Mouse (Mus musculus): ENCODE measurements around the gene Bpifc. TPM values are rescaled to one million over a fixed set of nuclear protein-coding genes. Genes with fewer than 3 reads are reported as not detected.
"Not testable (repeated sequence)": the region's sequence is repeated elsewhere in the genome, so short reads cannot be mapped to it uniquely, and the experiment has no call there.

Gene Bpifc
- total RNA-seq (2014; fragmentation: Nextera tagmentation) (0.67 and 5.4 TPM in 2 replicates), total RNA-seq (2017) (0.86 and 1.8 TPM in 2 replicates)

DNA sequence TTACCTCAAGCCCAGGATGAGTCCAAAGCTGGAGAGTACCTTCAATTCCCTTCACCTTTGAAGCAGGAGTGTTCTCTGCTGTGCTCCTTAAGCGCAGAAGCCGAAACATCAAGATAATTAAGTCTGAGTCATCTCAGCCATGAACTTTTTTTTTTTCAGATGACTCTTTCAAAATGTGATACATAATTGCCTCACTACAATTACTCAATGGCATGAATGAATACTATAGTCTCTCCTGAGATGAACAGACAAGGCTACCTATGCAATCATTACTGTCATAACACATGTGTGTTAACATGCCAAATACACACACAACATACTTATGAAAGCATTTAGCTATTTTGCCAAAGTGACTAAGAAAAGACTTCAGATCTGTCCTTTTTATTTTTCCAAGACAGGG lies at the start of gene Bpifc:
Bpifc (minus strand) TSS at position 115 of the 400 bp plus-strand sequence.
- peak; percentile 71 for ATAC-seq (replicated peaks; ENCODE audit: poor library complexity, severe bottlenecking)

DNA sequence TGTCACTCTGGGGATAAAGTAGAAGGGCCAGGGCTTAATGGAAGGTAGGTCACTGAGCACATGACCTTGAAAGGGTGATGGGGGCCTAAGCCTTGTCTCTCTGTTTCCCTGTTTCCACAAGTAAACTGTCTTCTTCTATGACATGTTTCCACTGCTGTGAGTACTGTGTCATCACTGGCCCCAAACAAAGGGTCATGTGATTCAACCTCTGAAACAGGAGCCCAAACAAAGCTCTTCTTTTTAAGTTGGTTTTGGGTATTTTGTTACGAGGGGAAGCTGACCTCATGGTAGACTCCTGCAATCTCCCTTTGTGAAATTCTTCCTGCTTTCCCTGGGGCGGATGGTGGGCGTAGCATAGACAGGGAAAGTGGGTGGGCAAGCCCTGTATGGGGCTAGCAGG lies 48.6 kb upstream of the Bpifc start:
- peak; percentile 21; the same call in 1 of the 2 replicates for ATAC-seq (replicated peaks; ENCODE audit: poor library complexity, severe bottlenecking)

DNA sequence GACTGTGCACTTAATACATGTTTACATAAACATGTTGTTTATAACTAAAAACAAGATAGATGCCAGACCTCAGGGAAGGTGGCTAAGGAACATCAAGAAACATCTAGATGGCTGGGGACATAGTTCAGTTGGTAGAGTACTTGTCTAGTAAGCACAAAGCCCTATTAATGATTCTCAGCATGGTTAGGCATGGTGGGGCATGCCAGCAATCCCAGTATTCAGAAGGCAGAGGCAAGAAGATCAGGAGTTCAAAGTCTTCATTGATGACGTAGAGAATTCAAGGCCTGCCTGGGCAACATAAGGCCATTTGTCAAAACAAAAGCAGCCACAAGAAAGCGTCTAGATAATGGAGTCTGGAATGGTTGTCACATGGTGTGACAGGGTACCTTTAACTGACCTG lies 46.0 kb upstream of the Bpifc start:
- ATAC-seq (replicated peaks; ENCODE audit: poor library complexity, severe bottlenecking): no peak

DNA sequence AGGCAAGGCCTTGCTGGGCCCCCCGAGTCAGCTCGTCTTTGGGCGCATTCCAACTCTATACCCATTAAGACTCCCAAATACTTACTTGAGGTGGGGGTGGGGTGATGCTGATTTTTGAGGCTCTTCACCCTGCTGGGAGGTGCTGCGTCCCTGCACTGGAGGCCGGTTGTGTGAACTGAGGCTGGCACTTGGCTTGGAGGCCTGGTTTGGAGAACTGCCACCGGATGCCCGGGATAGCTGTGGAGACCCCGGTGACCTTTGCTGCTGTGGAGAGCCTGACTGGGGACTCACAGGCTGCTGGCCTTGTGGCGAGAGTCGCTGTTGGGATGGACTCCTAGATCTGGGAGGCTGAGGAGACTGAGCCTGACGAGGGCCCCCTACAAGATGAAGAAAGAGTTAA lies 45.6 kb upstream of the Bpifc start:
- no peak for ATAC-seq (replicated peaks; ENCODE audit: poor library complexity, severe bottlenecking)

DNA sequence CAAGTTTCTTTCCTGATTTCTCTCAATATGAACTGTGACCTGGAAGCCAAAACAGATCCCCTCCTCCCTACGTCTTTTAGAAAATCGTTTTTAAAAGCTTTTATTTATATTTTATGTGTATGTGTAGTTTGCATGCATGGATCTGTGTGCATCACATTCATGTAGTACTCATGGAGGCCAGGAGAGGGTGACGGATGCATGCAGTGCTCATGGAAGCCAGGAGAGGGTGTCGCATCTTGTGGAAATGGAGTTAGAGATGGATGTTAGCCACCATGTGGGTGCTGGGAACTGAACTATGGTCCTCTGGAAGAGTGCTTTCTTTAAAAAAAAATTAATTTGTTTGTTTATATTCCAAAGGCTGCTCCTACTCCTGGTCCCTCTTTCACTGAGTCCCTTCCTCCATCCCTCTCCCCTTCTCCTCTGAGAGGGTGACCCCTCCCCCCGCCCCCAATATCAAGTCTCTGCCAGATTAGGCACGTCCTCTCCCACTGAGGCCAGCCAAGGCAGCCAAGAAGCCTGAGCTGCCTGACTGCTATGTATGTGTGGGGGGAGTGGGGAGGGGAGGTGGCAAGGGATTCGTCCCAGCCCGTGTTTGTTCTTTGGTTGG lies 44.7 kb upstream of the Bpifc start:
- ATAC-seq (replicated peaks; ENCODE audit: poor library complexity, severe bottlenecking): no peak

DNA sequence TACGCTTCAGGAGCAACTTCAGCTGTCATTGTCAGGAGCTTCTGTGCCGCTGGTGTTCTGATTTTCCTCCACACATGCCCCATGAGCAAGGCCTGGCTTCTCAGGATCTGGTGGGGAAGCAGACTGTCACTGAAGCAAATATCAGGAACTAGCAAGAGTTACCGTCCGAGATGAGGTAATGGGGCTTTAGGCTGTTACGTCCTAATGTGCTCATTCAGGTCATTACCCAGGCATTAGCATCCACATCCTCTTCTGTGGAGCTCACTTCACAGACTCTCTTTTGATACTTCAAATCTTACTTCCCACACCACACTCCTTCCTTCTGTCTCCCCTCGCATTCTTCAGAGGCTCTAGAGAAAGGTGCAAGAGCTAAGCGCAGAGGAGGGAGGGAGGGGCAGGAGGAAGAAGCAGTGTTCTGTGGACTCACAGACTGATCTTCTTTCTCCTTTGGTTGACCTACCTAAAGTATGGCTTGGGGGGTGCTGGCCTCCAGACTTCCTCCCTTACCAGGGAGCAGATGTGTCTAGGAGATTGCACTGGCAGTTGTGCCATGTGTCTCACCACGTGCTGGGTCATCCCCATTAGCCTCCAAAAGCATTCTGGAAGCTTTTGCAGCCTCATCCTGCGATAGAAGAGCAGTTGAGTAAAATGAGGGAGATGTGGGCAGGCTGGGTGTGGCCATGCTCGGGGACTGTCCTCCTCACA lies 41.3 kb upstream of the Bpifc start:
- peak; percentile 82 for ATAC-seq (replicated peaks; ENCODE audit: poor library complexity, severe bottlenecking)

DNA sequence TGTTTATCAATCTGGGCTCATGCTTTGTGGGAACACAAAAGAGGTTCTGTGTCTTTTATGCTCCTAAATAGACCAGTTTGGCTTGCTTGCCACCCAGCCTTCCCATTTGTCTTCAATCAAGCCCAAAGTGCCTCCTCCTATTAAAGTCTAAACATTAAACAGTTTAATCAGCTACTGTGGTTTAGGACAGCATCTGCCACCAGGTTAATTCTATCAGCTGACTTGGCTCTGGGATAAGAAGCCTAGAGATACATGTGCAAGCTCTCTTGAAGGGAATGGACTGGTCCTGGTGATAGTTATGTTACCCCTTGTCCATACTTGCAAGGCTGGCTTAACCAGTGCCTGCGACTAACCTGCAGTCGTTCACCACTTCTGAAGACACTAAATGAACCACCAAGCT lies 38.8 kb upstream of the Bpifc start:
- ATAC-seq (replicated peaks; ENCODE audit: poor library complexity, severe bottlenecking): no peak

DNA sequence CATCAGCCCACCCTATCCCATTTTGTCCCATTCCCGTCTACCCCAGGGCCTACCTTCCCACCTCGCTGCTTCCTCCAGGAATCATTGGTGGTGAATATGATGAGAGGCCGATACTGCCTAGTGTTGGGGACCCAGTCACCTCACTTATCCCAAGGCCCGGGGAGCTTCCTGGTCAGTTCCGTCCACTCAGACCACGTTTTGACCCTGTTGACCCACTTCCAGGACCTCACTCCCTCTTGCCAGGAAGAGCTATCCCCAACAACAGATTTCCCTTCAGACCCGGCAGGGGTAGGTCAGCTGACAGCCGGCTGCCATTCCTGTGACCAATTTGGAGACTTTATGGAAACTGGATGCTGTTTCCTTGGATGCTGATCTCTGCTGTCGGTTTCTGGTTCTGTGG lies 36.1 kb upstream of the Bpifc start:
- ATAC-seq (replicated peaks; ENCODE audit: poor library complexity, severe bottlenecking): no peak

DNA sequence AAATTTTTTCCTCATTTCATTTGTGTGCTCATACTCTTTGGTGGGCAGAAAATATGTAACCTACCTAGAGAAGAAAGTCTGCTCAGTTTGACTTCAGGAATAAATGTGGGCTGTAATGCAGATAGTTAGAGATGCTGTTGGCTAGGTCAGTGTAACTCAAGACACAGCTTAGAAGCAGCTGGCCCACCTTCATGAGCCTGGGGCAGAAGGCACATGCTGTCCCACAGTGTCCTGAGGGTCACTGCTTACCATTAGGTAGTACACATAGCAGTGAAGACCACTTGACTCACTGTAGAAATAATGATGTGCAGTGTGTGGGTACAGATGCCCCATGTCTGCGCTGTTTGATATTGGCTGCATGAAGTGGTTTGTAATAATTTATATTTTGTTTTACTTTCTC lies 34.7 kb upstream of the Bpifc start:
- no peak for ATAC-seq (replicated peaks; ENCODE audit: poor library complexity, severe bottlenecking)

DNA sequence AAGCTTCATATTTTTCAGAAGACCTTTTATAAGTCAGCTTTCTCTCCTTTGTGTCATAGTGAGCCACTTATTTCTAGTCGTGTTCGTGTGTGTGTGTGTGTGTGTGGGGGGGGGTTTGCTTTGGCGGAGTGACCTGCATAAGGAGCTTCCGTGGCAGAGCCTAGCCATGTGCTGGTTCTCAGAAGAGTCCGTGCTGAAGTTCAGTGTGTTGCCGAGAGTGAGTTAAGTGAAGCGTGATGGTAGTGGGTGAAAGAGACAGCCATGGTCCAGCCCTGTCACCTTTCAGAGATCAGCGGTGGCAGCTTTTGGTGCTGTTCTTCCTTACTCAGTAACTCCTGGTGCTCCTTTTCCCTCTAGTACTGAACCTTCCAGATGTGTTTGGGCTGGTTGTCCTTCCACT lies 32.4 kb upstream of the Bpifc start:
- no peak for ATAC-seq (replicated peaks; ENCODE audit: poor library complexity, severe bottlenecking)

DNA sequence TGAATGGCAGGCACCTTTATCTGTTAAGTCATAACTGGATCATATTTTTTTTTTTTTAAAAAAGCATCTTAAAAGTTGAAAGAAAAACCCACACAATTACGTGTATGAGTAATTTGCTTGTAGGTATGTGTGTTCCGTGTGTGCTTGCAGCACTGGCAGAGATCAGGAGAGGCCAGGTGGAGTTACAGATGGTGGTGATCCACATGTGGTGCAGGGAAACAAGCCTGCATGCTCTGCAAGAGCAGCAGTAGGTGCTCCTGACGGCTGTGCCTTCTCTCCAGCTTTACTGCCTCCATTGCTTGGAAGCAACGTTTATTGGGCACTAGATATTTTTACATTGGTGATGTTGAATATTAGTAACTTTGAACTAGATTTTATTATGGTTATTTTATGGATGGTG lies 32.0 kb upstream of the Bpifc start:
- ATAC-seq (replicated peaks; ENCODE audit: poor library complexity, severe bottlenecking): no peak

DNA sequence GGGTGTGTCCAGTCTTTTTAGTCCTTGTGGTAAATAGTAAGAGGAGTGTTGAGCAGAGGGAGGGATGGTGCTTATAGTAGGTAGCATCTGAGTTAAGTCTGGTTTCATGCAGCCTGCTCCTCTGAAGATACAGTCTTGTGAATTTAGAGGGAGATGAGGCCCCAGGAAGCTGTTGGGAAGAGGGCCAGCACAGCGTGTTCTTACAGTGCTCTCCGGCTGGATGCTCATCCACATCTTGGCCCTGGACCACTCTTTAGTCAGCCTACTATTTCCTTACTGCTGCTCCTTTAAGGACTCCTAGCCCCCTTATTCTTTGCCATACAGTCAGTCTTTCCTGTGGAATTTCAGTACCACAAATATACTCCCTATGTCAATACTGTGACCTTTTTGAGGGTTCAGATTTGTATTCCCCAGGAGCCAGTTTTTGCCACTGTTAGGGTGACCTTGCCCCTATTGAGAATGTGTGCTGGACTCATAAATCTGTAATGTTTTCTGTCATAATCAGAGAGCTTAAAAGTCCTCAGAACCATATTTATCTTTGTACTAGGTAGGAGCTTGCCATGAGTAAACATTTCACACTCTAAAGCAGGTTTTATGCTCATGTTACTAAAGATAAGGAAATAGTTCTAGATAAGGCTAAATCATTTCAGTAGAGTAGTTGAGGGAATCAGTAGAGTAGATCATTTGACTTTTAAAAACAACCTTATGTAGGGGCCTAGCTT lies 22.5 kb upstream of the Bpifc start:
- ATAC-seq (replicated peaks; ENCODE audit: poor library complexity, severe bottlenecking): no peak

DNA sequence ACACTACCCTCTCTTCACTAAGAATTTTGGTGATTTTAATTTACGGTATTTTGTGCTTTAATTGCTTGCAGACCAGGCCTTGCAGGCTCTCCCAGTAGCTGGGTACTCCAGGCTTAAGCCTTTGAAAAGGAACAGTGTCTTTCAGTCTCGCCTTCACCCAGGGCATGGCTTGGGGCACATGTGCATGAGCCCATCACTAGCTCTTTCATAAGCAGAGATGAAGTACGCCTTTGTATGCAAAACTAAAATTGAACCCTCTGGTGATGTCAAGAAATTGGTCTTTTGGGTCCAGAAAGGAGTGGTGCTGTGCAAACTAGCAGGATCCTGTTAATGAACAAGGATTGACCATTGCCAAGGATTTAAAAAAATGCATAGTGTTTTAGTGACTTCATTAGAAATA lies 20.8 kb upstream of the Bpifc start:
- ATAC-seq (replicated peaks; ENCODE audit: poor library complexity, severe bottlenecking): no peak

DNA sequence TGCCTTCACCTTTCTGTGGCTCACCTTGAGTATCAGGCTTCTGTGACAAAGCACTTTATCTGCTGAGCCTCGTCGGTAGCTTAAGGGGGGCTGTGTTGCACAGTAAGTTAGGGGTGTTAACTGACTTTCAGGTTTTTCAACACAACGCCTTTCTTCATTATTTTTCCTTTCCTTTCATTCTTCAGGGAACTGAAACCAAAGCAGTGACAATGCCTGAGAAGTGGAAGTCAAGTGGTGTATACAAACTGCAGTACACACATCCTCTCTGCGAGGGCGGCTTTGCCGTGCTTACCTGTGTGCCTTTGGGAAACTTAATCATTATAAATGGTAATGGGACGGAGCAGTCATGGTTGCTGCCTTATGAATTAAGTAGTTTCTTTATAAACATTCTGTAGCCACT lies 19.0 kb upstream of the Bpifc start:
- peak; percentile 72 for ATAC-seq (replicated peaks; ENCODE audit: poor library complexity, severe bottlenecking)

DNA sequence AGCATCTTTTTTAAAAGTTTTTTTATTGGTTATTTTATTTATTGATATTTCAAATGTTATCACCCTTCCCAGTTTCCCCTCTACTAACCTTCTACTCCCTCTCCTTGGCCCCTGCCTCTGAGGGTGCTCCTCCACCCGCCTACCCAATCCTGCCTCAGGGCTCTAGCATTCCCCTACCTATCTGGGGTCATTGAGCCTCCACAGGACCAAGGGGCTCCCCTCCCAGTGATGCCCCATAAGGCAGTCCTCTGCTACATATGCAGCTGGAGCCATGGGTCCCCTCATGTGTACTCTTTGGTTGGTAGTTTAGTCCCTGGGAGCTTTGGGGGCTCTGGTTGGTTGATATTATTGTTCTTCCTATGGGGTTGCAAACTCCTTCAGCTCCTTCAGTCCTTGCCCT lies 15.1 kb upstream of the Bpifc start:
- not testable (repeated sequence) for ATAC-seq (replicated peaks; ENCODE audit: poor library complexity, severe bottlenecking)

DNA sequence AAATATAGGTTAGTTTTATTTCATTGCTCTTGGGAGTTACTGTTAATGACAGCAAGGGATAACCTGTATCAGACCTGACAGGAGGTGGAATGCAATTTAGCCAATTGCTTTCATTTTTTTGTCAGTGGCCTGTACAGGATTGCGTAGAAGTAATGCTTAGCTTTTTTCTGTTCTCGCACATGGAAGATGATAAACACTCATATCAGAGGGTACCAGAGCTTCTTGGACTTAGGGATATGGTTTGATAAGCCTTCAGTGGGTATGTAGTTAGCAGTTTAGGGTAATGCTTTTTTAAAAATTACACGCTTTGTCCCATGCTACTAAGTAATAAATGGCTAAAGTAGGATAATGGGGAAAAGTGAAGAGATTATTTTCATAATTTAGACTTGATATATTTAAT lies 14.7 kb upstream of the Bpifc start:
- no peak for ATAC-seq (replicated peaks; ENCODE audit: poor library complexity, severe bottlenecking)

DNA sequence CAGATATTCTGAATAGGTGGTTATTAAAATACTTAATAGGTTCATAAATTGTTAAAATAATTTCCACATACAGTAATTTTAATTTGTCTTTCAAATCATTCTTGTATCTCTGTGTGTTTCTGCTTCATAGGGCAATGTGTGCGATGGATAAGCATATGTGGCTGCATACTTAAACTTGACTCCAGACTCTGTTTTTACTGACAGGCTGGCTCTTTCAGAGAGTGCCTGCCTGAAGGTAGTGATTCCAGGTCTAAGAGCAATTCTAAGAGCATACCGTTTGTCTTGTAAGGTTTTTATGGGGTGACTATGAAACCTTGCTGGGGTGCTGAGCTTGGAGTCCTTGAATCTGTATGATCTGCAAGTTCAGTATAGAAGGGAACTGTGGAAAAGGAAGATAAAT lies 14.2 kb upstream of the Bpifc start:
- no peak for ATAC-seq (replicated peaks; ENCODE audit: poor library complexity, severe bottlenecking)

DNA sequence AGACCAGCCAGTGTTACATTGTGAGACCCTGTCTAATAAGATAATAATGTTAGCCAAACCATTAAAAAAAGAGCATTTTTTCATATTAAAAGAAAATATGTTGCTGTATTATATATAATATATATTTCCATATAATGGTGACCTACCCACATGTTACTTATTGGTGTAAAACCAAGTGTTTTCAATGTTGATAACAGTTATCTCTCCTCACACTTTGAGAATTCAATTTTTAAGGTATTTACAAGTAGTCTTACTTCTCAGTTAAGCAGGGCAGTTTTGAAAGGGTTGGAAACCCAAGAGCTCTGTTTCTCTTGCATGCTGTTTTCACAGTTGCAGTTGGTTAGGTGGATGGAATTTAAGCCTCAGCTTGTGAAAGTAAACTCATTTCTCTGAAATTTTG lies 11.5 kb upstream of the Bpifc start:
- ATAC-seq (replicated peaks; ENCODE audit: poor library complexity, severe bottlenecking): no peak

DNA sequence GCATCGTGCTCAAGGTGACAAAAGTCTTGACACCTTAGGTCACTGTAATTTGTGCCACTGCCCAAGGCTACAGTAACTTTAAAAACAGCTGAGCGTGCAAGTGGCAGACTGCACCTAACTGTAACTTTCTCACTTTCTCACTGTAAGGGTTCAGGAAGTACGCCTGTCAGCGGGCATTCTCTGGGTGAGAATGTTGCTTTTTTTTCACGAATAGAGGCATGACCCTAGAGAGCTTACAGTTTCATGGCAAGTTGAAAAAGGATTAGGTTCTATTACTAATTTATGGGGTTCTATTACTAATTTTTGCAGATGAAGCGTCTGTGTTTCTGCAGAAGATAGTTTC lies 10.8 kb upstream of the Bpifc start:
- ATAC-seq (replicated peaks; ENCODE audit: poor library complexity, severe bottlenecking): peak; percentile 33

DNA sequence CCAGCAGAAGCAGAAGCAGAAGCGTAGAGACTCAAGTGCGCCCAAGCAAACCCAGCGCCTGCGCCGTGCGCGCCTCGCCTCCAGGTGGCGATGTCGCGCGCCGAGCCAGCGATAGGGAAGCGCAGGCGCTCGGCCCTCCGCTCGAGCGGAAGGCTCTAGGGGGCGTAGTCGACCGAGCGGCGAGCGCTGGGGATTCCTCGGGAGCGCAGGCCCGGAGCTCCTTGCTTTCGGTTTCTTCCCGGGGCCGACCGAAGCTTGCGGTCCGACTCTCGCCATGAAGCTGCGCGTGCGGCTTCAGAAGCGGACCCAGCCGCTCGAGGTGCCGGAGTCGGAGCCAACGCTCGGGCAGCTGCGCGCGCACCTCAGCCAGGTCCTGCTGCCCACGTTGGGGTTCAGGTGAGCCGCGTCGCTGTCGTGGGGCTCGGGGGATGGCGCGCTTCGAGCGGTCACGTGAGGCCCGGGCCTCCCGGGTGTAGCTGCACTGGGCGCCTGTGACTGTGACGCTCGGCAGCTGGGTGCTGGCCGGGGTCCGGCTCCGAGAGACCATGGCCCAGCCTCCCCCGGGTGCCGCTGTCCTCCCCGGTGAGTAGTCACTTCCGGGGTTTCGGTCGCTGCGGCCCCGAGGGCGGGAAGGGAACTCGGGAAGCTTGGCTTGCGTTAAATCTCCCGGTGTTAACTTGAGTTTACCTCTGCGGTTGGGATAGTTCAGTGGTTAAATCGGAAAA lies 10.2 kb upstream of the Bpifc start, which contains the start of gene Fbxo7:
Fbxo7 (plus strand) TSS at position 224 of the 725 bp plus-strand sequence.
- peak; percentile 96 for ATAC-seq (replicated peaks; ENCODE audit: poor library complexity, severe bottlenecking)

DNA sequence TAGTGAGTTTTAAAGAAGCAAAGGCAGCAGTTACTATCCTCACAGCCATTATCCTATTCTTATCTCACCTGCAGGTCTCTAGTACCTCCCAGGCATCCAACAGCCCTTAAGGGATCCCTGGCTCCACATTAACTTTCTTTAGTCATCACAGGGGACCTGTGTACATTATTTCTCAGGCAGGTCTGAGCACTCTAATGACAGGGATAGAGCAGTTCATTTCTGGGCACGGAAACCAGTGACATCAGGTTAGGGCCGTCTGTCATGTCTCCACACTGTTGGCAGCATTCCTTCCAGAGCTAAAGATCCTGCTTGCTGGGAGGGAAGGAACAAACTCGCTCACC lies 9.7 kb upstream of the Bpifc start:
- no peak for ATAC-seq (replicated peaks; ENCODE audit: poor library complexity, severe bottlenecking)

Measured in granulocyte monocyte progenitor cell, adult 5-6 weeks (primary cell).